Mouse (Mus musculus): ENCODE data around the gene Mrpl52. TPM values are rescaled to one million over a fixed set of nuclear protein-coding genes. Genes with fewer than 3 reads are reported as not detected.

The Mrpl52 gene
- polyA plus RNA-seq, 1 experiment from 2014 or later: 286 TPM

GRCm38 (mm10) chr14:54439155-54439554, 12.4 kb downstream of the Mrpl52 start:
- no peak overlapping the region for H3K27ac ChIP-seq
- no peak for ATAC-seq (ENCODE audit: insufficient number of reproducible peaks, insufficient read depth, low FRiP score, low TSS enrichment, low read depth)
- no peak overlapping the region for H3K4me3 ChIP-seq
- H3K4me2 ChIP-seq: no peak overlapping the region
- no peaks in the 10 kb centered on the region for H3K9me3 ChIP-seq
- no peaks in the 10 kb centered on the region for H3K27me3 ChIP-seq
- 81% methylated on average over 12 of the region's 12 CpGs for WGBS
- peaks cover 66% of the 10 kb centered on the region for H3K36me3 ChIP-seq
- H3K9ac ChIP-seq: no peak overlapping the region
- peaks cover 44% of the 10 kb centered on the region for H3K4me1 ChIP-seq

DNA sequence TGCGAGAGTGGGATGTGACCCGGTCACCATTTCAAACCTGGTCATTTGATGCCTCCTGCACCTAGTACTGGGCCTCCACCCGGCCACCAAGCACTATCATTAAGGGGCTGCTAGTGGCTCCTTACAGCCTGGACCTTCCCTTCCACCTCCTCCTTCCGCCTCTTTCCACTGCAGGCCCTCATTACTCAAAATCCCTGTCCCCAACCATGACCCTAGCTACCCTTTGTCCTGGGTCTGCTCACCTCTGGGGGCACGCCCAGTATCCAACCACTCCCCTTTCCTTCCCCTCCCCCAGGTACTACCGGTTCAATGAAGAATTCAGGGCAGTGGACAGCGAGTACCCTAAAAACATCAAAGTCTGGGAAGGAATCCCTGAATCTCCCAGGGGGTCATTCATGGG, 12.9 kb downstream of the Mrpl52 start:
- Histone ChIP-seq H3K36me3 (peaks cover 66% of the 10 kb centered on the region), H3K4me2 (no peak overlapping the region), H3K9me3 (no peaks in the 10 kb centered on the region), H3K4me1 (peaks cover 44% of the 10 kb centered on the region), H3K9ac (no peak overlapping the region), H3K4me3 (no peak overlapping the region), H3K27me3 (no peaks in the 10 kb centered on the region), H3K27ac (no peak overlapping the region)
- WGBS: 64% methylated on average over 7 of the region's 7 CpGs
- no peak for ATAC-seq (ENCODE audit: insufficient number of reproducible peaks, insufficient read depth, low FRiP score, low TSS enrichment, low read depth)

DNA sequence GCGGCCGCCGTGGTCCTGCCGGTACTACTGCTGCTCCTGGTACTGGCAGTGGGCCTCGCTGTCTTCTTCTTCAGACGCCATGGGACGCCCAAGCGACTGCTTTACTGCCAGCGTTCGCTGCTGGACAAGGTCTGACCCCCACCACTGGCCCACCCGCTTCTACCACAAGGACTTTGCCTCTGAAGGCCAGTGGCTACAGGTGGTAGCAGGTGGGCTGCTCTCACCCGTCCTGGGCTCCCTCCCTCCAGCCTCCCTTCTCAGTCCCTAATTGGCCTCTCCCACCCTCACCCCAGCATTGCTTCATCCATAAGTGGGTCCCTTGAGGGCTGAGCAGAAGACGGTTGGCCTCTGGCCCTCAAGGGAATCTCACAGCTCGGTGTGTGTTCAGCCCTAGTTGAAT, 13.8 kb downstream of the Mrpl52 start:
- Histone ChIP-seq H3K4me3 (no peak overlapping the region), H3K4me2 (no peak overlapping the region), H3K27ac (no peak overlapping the region), H3K9ac (no peak overlapping the region), H3K4me1 (peaks cover 36% of the 10 kb centered on the region), H3K27me3 (no peaks in the 10 kb centered on the region), H3K36me3 (peaks cover 61% of the 10 kb centered on the region), H3K9me3 (no peaks in the 10 kb centered on the region)
- whole genome bisulfite sequencing: 92% methylated on average over 14 of the region's 14 CpGs
- no peak for ATAC-seq (ENCODE audit: insufficient number of reproducible peaks, insufficient read depth, low FRiP score, low TSS enrichment, low read depth)

DNA sequence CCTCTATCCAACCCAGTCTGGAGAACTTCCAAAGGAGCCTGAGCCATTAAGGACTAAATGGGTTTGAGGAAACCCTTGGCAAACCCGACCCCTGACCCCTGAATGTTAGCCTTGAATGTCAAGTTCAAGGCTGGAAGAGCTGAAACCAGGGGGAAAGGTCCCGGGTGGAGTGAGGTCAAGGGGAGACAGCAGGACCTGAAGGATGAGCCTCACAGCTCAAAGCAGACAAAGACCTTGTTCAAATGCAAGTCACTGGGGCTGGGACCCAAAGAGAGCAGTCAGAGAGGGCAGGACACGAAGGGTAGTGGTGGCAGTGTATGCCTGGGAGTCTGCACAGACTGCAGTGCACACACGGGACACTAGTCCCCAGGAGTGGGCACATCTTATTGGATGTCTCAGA, 14.7 kb downstream of the Mrpl52 start:
- H3K9me3 ChIP-seq: no peaks in the 10 kb centered on the region
- WGBS: 78% methylated on average over 4 of the region's 4 CpGs
- H3K27me3 ChIP-seq: no peaks in the 10 kb centered on the region
- no peak for ATAC-seq (ENCODE audit: insufficient number of reproducible peaks, insufficient read depth, low FRiP score, low TSS enrichment, low read depth)
- H3K4me2 ChIP-seq: no peak overlapping the region
- H3K36me3 ChIP-seq: peaks cover 53% of the 10 kb centered on the region
- H3K4me1 ChIP-seq: peaks cover 36% of the 10 kb centered on the region
- H3K4me3 ChIP-seq: no peak overlapping the region
- 0 out of 2 replicates have a peak overlapping the region, but pooled peaks have one; percentile 7 for H3K27ac ChIP-seq
- H3K9ac ChIP-seq: no peak overlapping the region

DNA sequence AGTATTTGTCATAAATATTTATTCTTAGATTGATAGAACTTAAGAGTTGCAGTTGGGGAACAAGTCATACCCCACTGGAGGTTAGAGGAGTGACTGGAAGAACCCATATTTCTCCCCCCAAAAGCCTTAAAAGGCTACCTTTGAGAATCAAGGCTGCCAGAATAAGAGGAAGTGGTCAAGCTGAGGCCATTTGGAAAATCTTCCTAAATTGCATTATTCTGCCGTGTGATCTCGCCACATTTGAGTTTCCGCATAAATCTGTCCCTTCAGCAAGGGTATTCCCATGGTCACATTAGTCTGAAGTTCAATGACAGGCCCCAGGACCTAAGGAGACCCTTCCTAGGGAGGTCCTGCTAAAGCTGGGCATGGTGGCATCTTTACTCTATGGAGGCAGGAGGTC, 15.8 kb downstream of the Mrpl52 start:
- no peak for ATAC-seq (ENCODE audit: insufficient number of reproducible peaks, insufficient read depth, low FRiP score, low TSS enrichment, low read depth)
- Histone ChIP-seq H3K9me3 (no peaks in the 10 kb centered on the region), H3K4me3 (no peak overlapping the region), H3K4me1 (peaks cover 36% of the 10 kb centered on the region), H3K9ac (0 out of 2 replicates have a peak overlapping the region, but pooled peaks have one; percentile 44), H3K36me3 (peaks cover 41% of the 10 kb centered on the region), H3K4me2 (peak overlapping the region; percentile 38; the same call in 1 of the 2 replicates), H3K27ac (peak overlapping the region; percentile 95), H3K27me3 (no peaks in the 10 kb centered on the region)
- 91% methylated on average over 3 of the region's 3 CpGs for WGBS

DNA sequence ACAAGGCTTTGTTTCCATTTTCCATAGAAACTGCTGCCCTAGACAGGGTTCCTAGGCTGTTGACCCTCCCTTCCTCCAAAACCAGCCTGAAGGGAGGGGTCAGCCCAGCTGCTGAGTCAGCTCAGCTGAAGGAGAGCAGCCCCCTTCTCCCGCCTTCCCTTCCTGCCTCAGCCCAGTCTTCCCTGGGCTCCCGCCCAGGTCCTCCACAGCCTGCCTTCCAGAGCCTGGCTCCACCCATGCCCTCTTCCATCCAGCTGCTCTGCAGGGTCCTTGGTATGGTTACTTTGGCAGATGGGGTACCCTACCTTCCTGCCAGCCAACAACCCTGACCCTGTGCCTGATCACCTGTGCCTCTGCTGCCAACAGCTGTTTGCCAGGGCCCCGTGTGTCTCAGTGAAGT, 16.5 kb downstream of the Mrpl52 start:
- ATAC-seq (ENCODE audit: insufficient number of reproducible peaks, insufficient read depth, low FRiP score, low TSS enrichment, low read depth): peak; percentile 81
- H3K27ac ChIP-seq: peak overlapping the region; percentile 95
- peak overlapping the region; percentile 44; the same call in 1 of the 2 replicates for H3K9ac ChIP-seq
- WGBS: 16% methylated on average over 3 of the region's 3 CpGs
- no peaks in the 10 kb centered on the region for H3K27me3 ChIP-seq
- no peak overlapping the region for H3K4me3 ChIP-seq
- H3K9me3 ChIP-seq: no peaks in the 10 kb centered on the region
- H3K36me3 ChIP-seq: peaks cover 37% of the 10 kb centered on the region
- H3K4me2 ChIP-seq: peak overlapping the region; percentile 38
- H3K4me1 ChIP-seq: peaks cover 36% of the 10 kb centered on the region

DNA sequence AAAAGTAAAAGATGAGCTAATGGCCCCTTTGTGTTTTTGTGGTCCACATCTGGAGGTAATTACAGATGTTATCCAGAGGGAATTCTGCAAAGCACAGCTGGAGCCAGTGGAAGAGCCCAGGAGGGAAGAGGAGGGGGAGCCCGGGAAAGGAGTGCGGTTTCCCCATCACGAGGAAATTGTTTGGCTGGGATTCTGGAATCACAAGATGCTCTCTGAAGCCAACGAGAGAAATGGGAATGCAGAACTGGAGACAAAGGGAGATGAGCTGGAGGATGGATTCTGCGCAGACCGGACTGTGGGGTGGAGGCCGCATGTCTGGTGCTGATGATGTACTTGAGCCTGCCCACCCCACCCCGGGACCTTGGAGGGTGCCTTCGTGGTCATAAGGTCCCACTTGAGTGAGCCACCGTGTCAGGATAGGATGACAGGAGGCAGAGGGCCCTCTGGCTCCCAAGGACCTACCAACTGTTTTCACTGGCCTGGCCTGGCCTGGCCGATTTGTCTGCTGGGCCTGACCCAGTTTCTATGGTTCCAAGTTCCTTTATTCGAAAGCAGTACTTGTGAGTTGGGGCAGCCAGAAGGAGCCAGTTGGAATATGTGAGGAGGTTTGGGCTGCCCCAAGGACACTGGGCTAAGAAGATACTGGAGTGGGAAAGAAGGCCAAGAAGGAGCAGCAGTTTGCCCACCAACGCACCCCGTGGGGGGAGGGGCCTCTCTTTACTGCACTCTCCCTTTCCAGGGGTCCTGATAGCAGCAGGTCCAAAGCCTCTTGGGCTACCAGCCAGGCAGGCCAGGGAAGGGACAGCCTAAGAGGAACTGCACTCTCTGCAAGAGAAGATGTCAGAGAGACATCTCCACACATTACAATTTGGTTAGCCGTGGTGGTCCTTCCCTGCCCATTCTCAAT, 17.3 kb downstream of the Mrpl52 start:
- 0 out of 2 replicates have a peak, but pooled peaks have one; percentile 38 for ATAC-seq (ENCODE audit: insufficient number of reproducible peaks, insufficient read depth, low FRiP score, low TSS enrichment, low read depth)
- Histone ChIP-seq H3K4me1 (peaks cover 39% of the 10 kb centered on the region), H3K4me2 (peak overlapping the region; percentile 38), H3K9ac (peak overlapping the region; percentile 58; the same call in 1 of the 2 replicates), H3K27me3 (no peaks in the 10 kb centered on the region), H3K36me3 (peaks cover 29% of the 10 kb centered on the region), H3K9me3 (no peaks in the 10 kb centered on the region), H3K4me3 (no peak overlapping the region), H3K27ac (peak overlapping the region; percentile 95)
- 46% methylated on average over 15 of the region's 15 CpGs for WGBS

DNA sequence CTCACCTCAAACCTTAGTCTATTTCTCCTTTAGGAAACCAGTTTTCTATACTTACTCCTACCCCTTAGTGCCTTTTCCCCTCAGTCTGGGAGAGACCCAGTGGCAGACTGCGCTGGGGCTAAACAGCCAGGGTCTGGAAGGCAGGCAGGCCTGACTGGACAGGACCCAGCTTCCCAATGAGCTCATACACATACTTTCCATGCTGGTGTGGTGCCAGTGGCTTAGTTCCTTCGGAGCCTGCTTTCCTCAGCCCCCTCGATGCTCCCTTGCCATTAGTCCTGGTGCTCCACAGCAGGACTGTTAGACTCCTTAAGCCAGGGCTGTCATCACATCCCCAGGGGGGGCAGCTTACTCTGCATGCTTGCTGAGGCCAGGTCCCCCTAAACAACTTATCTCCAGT, 18.8 kb downstream of the Mrpl52 start:
- 68% methylated on average over 3 of the region's 3 CpGs for WGBS
- H3K4me2 ChIP-seq: no peak overlapping the region
- no peaks in the 10 kb centered on the region for H3K27me3 ChIP-seq
- H3K9ac ChIP-seq: no peak overlapping the region
- H3K36me3 ChIP-seq: peaks cover 14% of the 10 kb centered on the region
- no peaks in the 10 kb centered on the region for H3K9me3 ChIP-seq
- ATAC-seq (ENCODE audit: insufficient number of reproducible peaks, insufficient read depth, low FRiP score, low TSS enrichment, low read depth): no peak
- no peak overlapping the region for H3K4me3 ChIP-seq
- no peak overlapping the region for H3K27ac ChIP-seq
- peaks cover 38% of the 10 kb centered on the region for H3K4me1 ChIP-seq

- WGBS: 87% methylated on average over 9 of the region's 9 CpGs
- Histone ChIP-seq H3K36me3 (no peaks in the 10 kb centered on the region), H3K27me3 (no peaks in the 10 kb centered on the region), H3K4me1 (peaks cover 8% of the 10 kb centered on the region), H3K4me3 (no peak overlapping the region), H3K4me2 (no peak overlapping the region), H3K9ac (no peak overlapping the region), H3K9me3 (no peaks in the 10 kb centered on the region), H3K27ac (no peak overlapping the region)
- no peak for ATAC-seq (ENCODE audit: insufficient number of reproducible peaks, insufficient read depth, low FRiP score, low TSS enrichment, low read depth)
These were observed 26.9 kb downstream of the Mrpl52 start for GRCm38 (mm10) chr14:54453566-54453965.

DNA sequence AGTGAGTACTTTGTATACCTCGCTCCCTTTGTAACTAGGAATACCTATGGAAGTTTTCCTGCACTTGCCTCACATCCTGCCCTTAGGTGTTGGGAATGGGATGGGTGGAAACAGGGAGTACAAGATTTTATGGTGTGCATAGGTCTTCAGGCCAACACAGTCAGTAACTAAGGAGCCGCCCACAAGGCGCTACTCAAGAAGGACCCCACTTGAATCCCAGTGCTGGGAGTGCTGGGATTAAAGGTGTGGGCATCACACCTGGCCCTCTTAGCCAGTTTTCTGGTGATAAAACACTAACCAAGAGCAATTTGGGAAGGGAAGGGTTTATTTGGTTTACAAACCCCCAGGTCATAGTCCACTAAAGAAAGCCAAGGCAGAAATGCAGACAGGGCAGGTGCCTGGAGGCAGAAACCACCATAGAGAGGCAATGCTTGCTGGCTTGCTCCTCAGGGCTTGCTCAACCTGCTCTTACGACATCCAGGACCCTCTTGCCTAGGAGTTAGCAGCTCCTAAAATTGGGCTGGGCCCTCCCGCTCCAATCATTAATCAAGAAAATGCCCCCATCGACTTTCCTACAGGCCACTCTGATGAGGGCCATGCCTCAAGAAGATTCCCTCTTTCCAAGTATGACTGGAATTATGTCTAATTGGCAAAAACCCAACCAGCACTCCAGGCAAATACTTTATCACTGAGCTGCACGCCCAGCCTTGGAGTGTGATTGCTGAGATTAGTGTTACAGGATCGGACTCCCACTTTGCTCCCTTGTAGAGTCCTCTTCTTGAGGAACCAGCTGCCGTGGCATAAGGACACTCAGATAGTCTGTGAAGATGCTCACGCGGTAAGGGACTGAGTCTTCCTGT, 28.2 kb downstream of the Mrpl52 start:
- 85% methylated on average over 11 of the region's 11 CpGs for WGBS
- Histone ChIP-seq H3K36me3 (no peaks in the 10 kb centered on the region), H3K9me3 (no peaks in the 10 kb centered on the region), H3K4me1 (no peaks in the 10 kb centered on the region), H3K4me2 (no peak overlapping the region), H3K27ac (no peak overlapping the region), H3K27me3 (no peaks in the 10 kb centered on the region), H3K4me3 (no peak overlapping the region), H3K9ac (no peak overlapping the region)
- ATAC-seq (ENCODE audit: insufficient number of reproducible peaks, insufficient read depth, low FRiP score, low TSS enrichment, low read depth): no peak

GRCm38 (mm10) chr14:54457907-54458569, 31.3 kb downstream of the Mrpl52 start:
- no peak overlapping the region for H3K9ac ChIP-seq
- no peak overlapping the region for H3K4me3 ChIP-seq
- H3K4me1 ChIP-seq: no peaks in the 10 kb centered on the region
- no peaks in the 10 kb centered on the region for H3K36me3 ChIP-seq
- H3K4me2 ChIP-seq: no peak overlapping the region
- 85% methylated on average over 14 of the region's 14 CpGs for WGBS
- H3K9me3 ChIP-seq: no peaks in the 10 kb centered on the region
- ATAC-seq (ENCODE audit: insufficient number of reproducible peaks, insufficient read depth, low FRiP score, low TSS enrichment, low read depth): no peak
- no peaks in the 10 kb centered on the region for H3K27me3 ChIP-seq
- H3K27ac ChIP-seq: no peak overlapping the region
